Mouse (Mus musculus) G1E (cell line): ENCODE measurements around the gene Qrfp.

ENCODE experiments used
- CTCF ChIP-seq: IDR thresholded peaks from 2 replicates; pipeline ENCODE4 v1.5.1; 2012; ENCODE audit warnings: low read depth, low read length, inconsistent platforms, mixed read lengths
- GATA1 ChIP-seq: IDR thresholded peaks from 2 replicates; pipeline ENCODE4 v1.6.1; 2012; ENCODE audit warnings: borderline replicate concordance, low read length, inconsistent platforms, mixed read lengths
- GATA2 ChIP-seq: IDR thresholded peaks from 2 replicates; pipeline ENCODE4 v1.6.1; 2012; ENCODE audit warnings: low read depth, low read length, inconsistent platforms, borderline replicate concordance
- POLR2AphosphoS5 ChIP-seq: IDR thresholded peaks from 2 replicates; pipeline ENCODE4 v1.6.1; 2012; ENCODE audit warnings: low read depth, low read length, inconsistent platforms; ENCODE audit not compliant: insufficient replicate concordance
- TAL1 ChIP-seq: conservative IDR thresholded peaks from 2 replicates; pipeline ENCODE4 v1.6.1; 2012; ENCODE audit warnings: low read depth, low read length, inconsistent platforms, mixed read lengths

DNA sequence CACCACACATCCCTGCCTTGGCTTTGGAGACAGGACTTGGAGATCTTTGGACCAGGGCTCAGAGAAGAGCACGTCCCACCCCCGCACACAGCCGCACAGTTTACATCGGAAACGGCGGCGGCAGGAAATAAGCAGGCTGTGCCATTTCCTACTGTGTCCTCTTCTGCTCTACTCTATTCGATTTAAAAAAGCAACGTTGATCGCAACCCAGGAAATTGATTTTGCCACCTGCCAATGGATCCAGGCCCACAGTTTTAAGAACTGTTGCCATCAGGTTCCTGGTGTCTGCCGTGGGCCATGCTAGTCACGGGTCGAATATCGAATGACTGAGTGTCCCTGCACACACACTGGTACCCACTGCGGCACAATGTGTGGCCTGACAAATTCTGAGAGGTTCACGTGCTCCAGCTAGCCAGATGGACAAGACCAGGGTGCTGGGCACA, 15.1 kb upstream of the Qrfp start:
- TF ChIP-seq CTCF = no peak
- no peak for TF ChIP-seq GATA2
- no peak for TF ChIP-seq TAL1
- TF ChIP-seq GATA1 = no peak
- no peak for TF ChIP-seq POLR2AphosphoS5
